Mouse (Mus musculus) granulocyte monocyte progenitor cell, adult 5-6 weeks (primary cell): ENCODE results near the gene Utrn. TPM values are rescaled to one million over a fixed set of nuclear protein-coding genes. Genes with fewer than 3 reads are reported as not detected.

ENCODE experiments used
- ATAC-seq: replicated peaks from 2 replicates; pipeline ENCODE4 v1.8.0; 2016; ENCODE audit warnings: mild to moderate bottlenecking, moderate TSS enrichment, inconsistent platforms; ENCODE audit not compliant: poor library complexity, severe bottlenecking
- total RNA-seq, 2 experiments: library from RNA; stranded (forward) in 1 of 2; stranded (reverse) in 1 of 2; fragments of 200-712, 200-1000 nt in 1 of 2; fragments of >200 nt in 1 of 2; fragmentation: Nextera tagmentation in 1 of 2; gene quantifications; 2 replicates each; pipeline ENCODE4 v1.2.3; 2014 to 2017

The Utrn gene
- total RNA-seq, 2 experiments from 2014 or later = 26.6 to 28.4 TPM

- ATAC-seq = no peak
Observed at GRCm38 (mm10) chr10:12554090-12554718, 315.0 kb downstream of the Utrn start.

- ATAC-seq = no peak
Observed at GRCm38 (mm10) chr10:12552890-12553278, 316.3 kb downstream of the Utrn start.

GRCm38 (mm10) chr10:12552196-12552889 lies 316.8 kb downstream of the Utrn start:
- ATAC-seq = no peak

- no peak for ATAC-seq
Observed at GRCm38 (mm10) chr10:12551735-12552134, 317.4 kb downstream of the Utrn start.

- no peak for ATAC-seq
Observed at GRCm38 (mm10) chr10:12549945-12550540, 319.1 kb downstream of the Utrn start.

- no peak for ATAC-seq
Observed at GRCm38 (mm10) chr10:12549261-12549660, 319.9 kb downstream of the Utrn start.

- peak; percentile 67 for ATAC-seq
Observed at GRCm38 (mm10) chr10:12548616-12549084, 320.5 kb downstream of the Utrn start.

- no peak for ATAC-seq
Observed at GRCm38 (mm10) chr10:12547037-12547625, 322.0 kb downstream of the Utrn start.

GRCm38 (mm10) chr10:12545440-12545839 lies 323.7 kb downstream of the Utrn start:
- ATAC-seq = no peak

- no peak for ATAC-seq
Observed at GRCm38 (mm10) chr10:12541757-12542156, 327.4 kb downstream of the Utrn start.

- peak; percentile 80 for ATAC-seq
Observed at GRCm38 (mm10) chr10:12535272-12535671, 333.9 kb downstream of the Utrn start.

- no peak for ATAC-seq
Observed at GRCm38 (mm10) chr10:12534801-12535200, 334.4 kb downstream of the Utrn start.

- ATAC-seq = no peak
Observed at GRCm38 (mm10) chr10:12534301-12534700, 334.9 kb downstream of the Utrn start.

- ATAC-seq = no peak
Observed at GRCm38 (mm10) chr10:12522078-12522477, 347.1 kb downstream of the Utrn start.

- no peak for ATAC-seq
Observed at GRCm38 (mm10) chr10:12518162-12518561, 351.0 kb downstream of the Utrn start.

- no peak for ATAC-seq
Observed at GRCm38 (mm10) chr10:12505568-12505967, 363.6 kb downstream of the Utrn start.

- no peak for ATAC-seq
Observed at GRCm38 (mm10) chr10:12500489-12500888, 368.7 kb downstream of the Utrn start.

GRCm38 (mm10) chr10:12497555-12497954 lies 371.6 kb downstream of the Utrn start:
- ATAC-seq = 0 out of 2 replicates have a peak, but pooled peaks have one; percentile 12

GRCm38 (mm10) chr10:12489551-12490177 lies 379.5 kb downstream of the Utrn start:
- no peak for ATAC-seq

- ATAC-seq = no peak
Observed at GRCm38 (mm10) chr10:12488518-12488917, 380.6 kb downstream of the Utrn start.

GRCm38 (mm10) chr10:12488117-12488516 lies 381.0 kb downstream of the Utrn start:
- no peak for ATAC-seq
